Mouse (Mus musculus): ENCODE measurements at regions not wholly inside any gene's neighbourhood (a gene's known extent, or its start where the extent isn't known, plus 50 kb on each side); places are given as distances from the start of the nearest gene placed in this dataset.
A peak's percentile ranks its signal among the peaks of the same experiment; 100 is the strongest.
"Not testable (repeated sequence)": the region's sequence is repeated elsewhere in the genome, so short reads cannot be mapped to it uniquely, and the experiment has no call there.

DNA sequence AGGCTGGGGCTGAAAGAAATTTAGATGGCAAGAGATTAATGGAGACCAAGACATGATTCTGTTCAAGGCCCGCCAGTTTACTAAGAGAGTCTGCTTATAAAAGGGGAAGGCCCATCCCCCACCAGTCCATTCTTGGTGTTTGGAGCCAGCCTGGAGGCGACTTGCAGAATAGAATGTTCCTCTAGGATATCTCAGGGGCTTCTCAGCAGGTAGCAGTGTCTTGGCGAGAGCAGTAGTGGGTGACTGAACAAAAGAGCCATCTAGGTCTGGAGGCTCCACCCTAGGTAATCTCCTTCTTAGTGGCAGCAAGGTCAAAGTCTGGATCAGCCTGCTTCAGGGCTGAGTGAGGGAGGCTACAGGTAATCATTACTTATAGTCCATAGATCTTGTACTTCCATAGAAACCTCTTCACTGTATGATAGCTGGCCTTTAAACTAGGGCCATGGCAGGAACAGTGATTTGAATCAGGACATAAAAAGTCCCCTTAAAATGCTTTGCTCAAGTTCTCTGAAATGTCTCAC, 166.0 kb upstream of the Gm5538 start:
- not testable (repeated sequence) for DNase-seq (ENCODE audit: low read depth)

DNA sequence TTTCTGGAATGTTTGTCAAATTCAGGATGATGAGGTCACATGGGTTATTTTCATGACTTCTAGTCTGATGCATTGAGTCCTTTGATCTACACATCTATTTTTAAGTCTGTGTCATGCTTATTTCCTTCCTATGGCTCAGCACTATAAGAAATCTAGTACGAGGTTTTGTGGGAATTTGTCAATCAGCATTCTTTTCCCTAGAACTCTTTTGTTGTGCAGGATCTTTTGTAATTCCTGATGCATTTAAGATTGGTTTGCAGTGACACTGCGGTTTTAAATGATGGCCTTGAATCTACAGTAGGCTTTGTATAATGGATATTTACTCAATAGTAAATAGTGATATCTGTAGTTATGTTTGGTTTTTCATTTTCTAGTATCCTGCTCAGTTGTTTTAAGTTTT, 187.0 kb upstream of the Gm5538 start:
- no peak for DNase-seq (ENCODE audit: low read depth)
- no peak for TF ChIP-seq POLR2A (IDR thresholded peaks at IDR 0.05; ENCODE audit: borderline replicate concordance, extremely low read depth, insufficient read depth, insufficient read length, poor library complexity, severe bottlenecking)
- TF ChIP-seq CTCF (IDR thresholded peaks at IDR 0.05; ENCODE audit: borderline replicate concordance, extremely low read depth, insufficient read depth, insufficient read length): no peak

GRCm38 (mm10) chr3:59540547-59540946, 189.0 kb upstream of the Gm5538 start:
- not testable (repeated sequence) for DNase-seq (ENCODE audit: low read depth)

DNA sequence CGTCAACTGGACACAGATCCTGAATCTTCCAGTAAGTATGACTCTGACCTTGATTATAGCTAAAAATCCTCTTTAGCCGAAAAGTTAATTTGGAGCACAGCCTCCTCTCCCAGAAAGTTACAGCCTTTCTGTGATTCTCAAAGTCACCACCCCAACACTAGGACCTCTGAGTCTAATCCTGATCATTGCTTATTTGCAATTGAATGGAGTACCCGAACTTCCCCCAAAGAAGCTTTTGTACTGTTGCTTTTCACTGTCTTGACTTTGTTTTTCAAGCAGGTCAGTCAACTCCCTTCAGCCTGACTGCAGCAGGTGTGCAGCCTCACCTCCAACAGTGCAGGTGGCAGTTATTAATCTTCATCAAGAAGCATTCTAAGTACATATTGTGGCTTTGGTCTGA, 189.7 kb upstream of the Gm5538 start:
- not testable (repeated sequence) for DNase-seq (ENCODE audit: low read depth)

GRCm38 (mm10) chr3:59531311-59531834, 187.2 kb upstream of the Igsf10 start:
- TF ChIP-seq CTCF (IDR thresholded peaks at IDR 0.05; ENCODE audit: borderline replicate concordance, extremely low read depth, insufficient read depth, insufficient read length) (no peak), POLR2A (IDR thresholded peaks at IDR 0.05; ENCODE audit: borderline replicate concordance, extremely low read depth, insufficient read depth, insufficient read length, poor library complexity, severe bottlenecking) (no peak)
- no peak for DNase-seq (ENCODE audit: low read depth)

- TF ChIP-seq POLR2A (IDR thresholded peaks at IDR 0.05; ENCODE audit: borderline replicate concordance, extremely low read depth, insufficient read depth, insufficient read length, poor library complexity, severe bottlenecking) (no peak), CTCF (IDR thresholded peaks at IDR 0.05; ENCODE audit: borderline replicate concordance, extremely low read depth, insufficient read depth, insufficient read length) (no peak)
- DNase-seq (ENCODE audit: low read depth): no peak
Observed at GRCm38 (mm10) chr3:59530592-59531310, 186.6 kb upstream of the Igsf10 start.

DNA sequence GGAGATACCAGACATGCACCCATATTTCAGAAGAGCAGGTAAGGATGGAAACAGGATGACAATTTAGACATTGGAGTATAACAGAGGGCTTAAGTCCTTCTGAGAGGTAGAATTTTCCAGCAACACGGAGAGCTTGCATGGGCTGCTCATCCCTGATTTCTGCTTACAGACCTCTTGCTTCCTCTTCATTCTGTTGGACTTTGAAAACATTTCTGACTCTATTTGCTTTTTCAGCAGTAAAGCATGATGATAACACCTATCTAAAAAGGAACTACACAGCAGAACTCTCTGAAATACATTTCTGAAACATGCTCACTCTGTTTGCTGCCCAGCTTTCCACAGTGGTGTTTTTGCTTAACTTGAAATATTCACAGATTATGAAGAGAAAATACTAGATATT, 176.6 kb upstream of the Igsf10 start:
- TF ChIP-seq CTCF (IDR thresholded peaks at IDR 0.05; ENCODE audit: borderline replicate concordance, extremely low read depth, insufficient read depth, insufficient read length) (no peak), POLR2A (IDR thresholded peaks at IDR 0.05; ENCODE audit: borderline replicate concordance, extremely low read depth, insufficient read depth, insufficient read length, poor library complexity, severe bottlenecking) (no peak)
- no peak for DNase-seq (ENCODE audit: low read depth)

- TF ChIP-seq CTCF (IDR thresholded peaks at IDR 0.05; ENCODE audit: borderline replicate concordance, extremely low read depth, insufficient read depth, insufficient read length) (no peak), POLR2A (IDR thresholded peaks at IDR 0.05; ENCODE audit: borderline replicate concordance, extremely low read depth, insufficient read depth, insufficient read length, poor library complexity, severe bottlenecking) (no peak)
Observed at GRCm38 (mm10) chr3:59478095-59478494, 133.9 kb upstream of the Igsf10 start.

DNA sequence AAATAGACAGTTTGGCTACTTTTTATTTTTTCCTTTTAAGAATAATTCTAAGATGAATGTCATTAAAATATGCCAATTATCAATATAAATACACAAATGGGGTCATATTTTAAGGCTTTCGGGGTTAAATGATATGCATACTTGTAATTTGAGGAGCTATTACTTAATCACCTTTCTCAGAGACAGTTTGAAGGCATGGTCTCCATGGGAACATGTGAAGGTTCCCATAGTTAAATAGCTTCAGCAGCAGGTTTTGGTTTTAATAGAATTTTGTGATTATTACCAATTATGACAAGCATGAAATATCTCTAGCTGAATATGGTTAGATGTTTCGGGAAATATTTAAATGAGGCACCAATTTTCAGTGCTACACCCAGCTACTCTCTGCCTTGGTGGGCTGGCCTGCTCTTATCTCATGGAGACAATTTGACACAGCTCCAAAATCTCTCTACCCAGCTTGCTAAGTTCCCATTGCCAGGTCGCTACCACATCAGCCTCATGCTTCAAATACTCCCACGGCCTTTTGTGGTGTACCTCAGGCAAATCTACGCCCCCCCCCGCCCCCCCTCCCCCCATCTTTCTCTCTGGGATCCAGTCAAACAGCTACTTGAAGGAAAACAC, 133.4 kb upstream of the Igsf10 start:
- peak; percentile 13 for DNase-seq (ENCODE audit: low read depth)
- TF ChIP-seq POLR2A (IDR thresholded peaks at IDR 0.05; ENCODE audit: borderline replicate concordance, extremely low read depth, insufficient read depth, insufficient read length, poor library complexity, severe bottlenecking): no peak
- TF ChIP-seq CTCF (IDR thresholded peaks at IDR 0.05; ENCODE audit: borderline replicate concordance, extremely low read depth, insufficient read depth, insufficient read length): no peak

More at GRCm38 (mm10) chr3:59478095-59478494, 133.9 kb upstream of the Igsf10 start:
- DNase-seq (ENCODE audit: low read depth): peak; percentile 46

- TF ChIP-seq CTCF (IDR thresholded peaks at IDR 0.05; ENCODE audit: borderline replicate concordance, extremely low read depth, insufficient read depth, insufficient read length): no peak
- TF ChIP-seq POLR2A (IDR thresholded peaks at IDR 0.05; ENCODE audit: borderline replicate concordance, extremely low read depth, insufficient read depth, insufficient read length, poor library complexity, severe bottlenecking): no peak
- DNase-seq (ENCODE audit: low read depth): no peak
Observed at GRCm38 (mm10) chr3:59468956-59469355, 124.8 kb upstream of the Igsf10 start.

DNA sequence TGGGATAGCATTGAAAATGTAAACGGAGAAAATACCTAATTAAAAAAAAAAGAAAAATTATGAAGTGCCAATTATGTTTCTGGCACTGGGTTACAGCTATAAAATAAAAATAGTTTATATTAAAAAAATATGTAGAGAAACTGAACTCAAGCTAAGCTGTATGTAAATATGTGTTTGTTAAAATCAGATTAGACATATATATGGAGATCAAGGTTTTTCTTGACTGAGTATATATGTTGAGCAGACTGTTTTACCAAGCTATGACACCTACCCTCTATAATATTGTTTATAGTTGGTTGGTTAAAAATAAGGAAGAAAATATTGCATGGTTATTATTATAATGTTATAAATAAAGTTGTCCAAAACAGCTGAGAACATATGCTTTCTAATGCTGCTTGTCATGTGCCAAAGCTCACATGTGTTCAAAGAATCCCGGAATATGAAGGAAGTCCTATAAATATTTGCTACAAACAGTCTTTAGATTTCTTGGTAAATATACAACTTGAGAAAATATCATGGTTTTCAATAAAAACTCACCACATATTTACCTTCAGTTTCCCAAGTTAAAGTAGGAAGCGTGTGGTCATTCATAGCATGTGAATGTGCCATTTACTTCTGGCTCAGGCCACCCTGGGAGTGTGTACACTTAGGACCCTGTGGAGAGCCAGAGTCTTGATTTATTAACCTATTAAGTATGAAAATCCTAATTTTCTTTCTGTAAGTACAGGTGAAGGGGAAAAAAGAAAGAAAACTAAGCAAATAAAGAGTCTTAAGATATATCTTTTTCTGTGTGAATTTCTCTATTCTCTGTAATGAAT, 118.4 kb upstream of the Igsf10 start:
- TF ChIP-seq POLR2A (IDR thresholded peaks at IDR 0.05; ENCODE audit: borderline replicate concordance, extremely low read depth, insufficient read depth, insufficient read length, poor library complexity, severe bottlenecking): no peak
- no peak for TF ChIP-seq CTCF (IDR thresholded peaks at IDR 0.05; ENCODE audit: borderline replicate concordance, extremely low read depth, insufficient read depth, insufficient read length)
- no peak for DNase-seq (ENCODE audit: low read depth)

- no peak for TF ChIP-seq CTCF (IDR thresholded peaks at IDR 0.05; ENCODE audit: borderline replicate concordance, extremely low read depth, insufficient read depth, insufficient read length)
- TF ChIP-seq POLR2A (IDR thresholded peaks at IDR 0.05; ENCODE audit: borderline replicate concordance, extremely low read depth, insufficient read depth, insufficient read length, poor library complexity, severe bottlenecking): no peak
- no peak for DNase-seq (ENCODE audit: low read depth)
Observed at GRCm38 (mm10) chr3:59456938-59457337, 112.7 kb upstream of the Igsf10 start.
